Mouse (Mus musculus) liver, embryonic 11.5 days (tissue): ENCODE data around the gene Rc3h2. TPM values are rescaled to one million over a fixed set of nuclear protein-coding genes. Genes with fewer than 3 reads are reported as not detected.

ENCODE experiments used
- ATAC-seq: fragments of 200-750 bp; cut with Nextera tagmentation; replicated peaks from 2 replicates; pipeline ENCODE4 v1.8.0; 2017; ENCODE audit warnings: moderate number of reproducible peaks, mild to moderate bottlenecking, moderate TSS enrichment, moderate library complexity; ENCODE audit not compliant: low FRiP score
- DNase-seq: peaks from one replicate; pipeline ENCODE4 v3.0.0-alpha.2; 2017; ENCODE audit warnings: low spot score
- H3K27ac ChIP-seq: fragments of 300-500 bp; sonication (generic); 2 replicates; pipeline ENCODE4 v1.5.1; 2014; ENCODE audit warnings: mild to moderate bottlenecking, low read depth, low read length, control low read depth
- H3K27me3 ChIP-seq: fragments of 300-500 bp; sonication (generic); replicated peaks from 2 replicates; pipeline ENCODE4 v1.6.1; 2014; ENCODE audit warnings: low read length, mixed read lengths; ENCODE audit not compliant: control insufficient read depth, insufficient read depth
- H3K36me3 ChIP-seq: fragments of 300-500 bp; sonication (generic); 2 replicates; pipeline ENCODE4 v1.6.1; 2014; ENCODE audit warnings: mild to moderate bottlenecking, low read length, moderate library complexity, mixed read lengths; ENCODE audit not compliant: control insufficient read depth, insufficient read depth
- H3K4me1 ChIP-seq: fragments of 300-500 bp; sonication (generic); replicated peaks from 2 replicates; pipeline ENCODE4 v1.6.1; 2014; ENCODE audit warnings: low read length, mixed read lengths; ENCODE audit not compliant: control insufficient read depth, insufficient read depth
- H3K4me2 ChIP-seq: fragments of 300-500 bp; sonication (generic); 2 replicates; pipeline ENCODE4 v1.6.1; 2014; ENCODE audit warnings: mild to moderate bottlenecking, control low read depth, moderate library complexity
- H3K4me3 ChIP-seq: fragments of 300-500 bp; sonication (generic); 2 replicates; pipeline ENCODE4 v1.5.1; 2014; ENCODE audit warnings: low read depth, low read length, control low read depth
- H3K9ac ChIP-seq: fragments of 300-500 bp; sonication (generic); 2 replicates; pipeline ENCODE4 v1.6.1; 2014; ENCODE audit warnings: low read depth, low read length, control low read depth
- H3K9me3 ChIP-seq: fragments of 300-500 bp; sonication (generic); 2 replicates; pipeline ENCODE4 v1.6.1; 2016; ENCODE audit warnings: low read length, inconsistent platforms, mixed read lengths; ENCODE audit not compliant: control insufficient read depth
- WGBS: fragments of 180-500 bp; shearing (Covaris S2); extraction: QIAGEN DNeasy Blood & Tissue Kit; methylation state at CpG from one replicate; pipeline ENCODE4 v1.1.7; 2014; 5-methylcytosine and 5-hydroxymethylcytosine counted together
- polyA plus RNA-seq: library from polyadenylated mRNA; unstranded; fragments of >200 nt; fragmentation: Nextera tagmentation; extraction: Ambion mirVana; gene quantifications from 2 replicates; pipeline ENCODE4 v1.2.1, GENCODE M21; 2014

Rc3h2 gene
- polyA plus RNA-seq, 1 experiment from 2014 or later: 8.8 TPM

DNA sequence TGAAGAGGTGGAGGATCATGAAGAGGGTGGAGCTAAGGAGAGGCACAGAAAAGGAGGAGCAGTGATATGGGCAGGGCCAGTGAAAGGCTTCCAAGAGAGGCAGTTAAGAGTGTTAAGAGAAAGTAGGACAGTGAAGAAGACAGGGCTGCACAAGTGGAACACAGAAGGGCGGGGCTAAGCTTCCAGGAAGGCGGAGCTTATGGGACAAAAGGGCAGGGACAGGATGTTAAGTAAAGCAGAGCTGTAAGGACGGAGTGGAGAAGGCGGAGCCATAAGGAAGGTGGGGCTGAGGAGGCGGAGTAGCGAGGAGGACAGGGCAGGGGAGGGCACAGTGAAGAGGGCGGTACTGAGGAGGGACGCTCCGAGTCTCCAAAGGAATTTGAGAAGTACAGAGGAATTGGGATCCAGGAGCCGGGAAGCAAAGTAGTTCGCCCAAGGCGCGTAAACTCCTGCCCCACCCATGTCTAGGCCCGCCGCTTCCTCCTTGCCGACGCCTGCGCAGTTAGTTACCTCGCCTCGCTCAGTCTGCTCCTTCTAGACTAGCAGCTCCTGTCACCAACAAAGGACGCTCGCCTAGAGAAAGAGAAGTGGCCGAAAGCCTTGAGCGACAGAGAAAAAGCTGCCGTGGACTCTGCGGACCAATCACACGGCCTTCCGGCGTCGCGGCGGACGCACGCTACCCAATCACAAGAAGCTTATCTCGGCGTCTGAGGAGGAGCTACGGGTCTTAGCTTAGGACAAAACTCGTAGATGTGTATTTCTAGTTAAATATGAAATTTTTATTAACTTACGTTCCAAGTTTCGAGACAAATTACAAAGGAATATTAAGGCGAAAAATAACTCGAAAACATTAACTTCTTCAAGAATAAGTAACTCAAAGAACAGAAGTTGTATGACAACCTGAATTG lies 63.8 kb downstream of the Rc3h2 start, which contains the start of gene Pdcl:
Gene Pdcl, minus strand, starts transcription at position 700 of the 908 bp plus-strand sequence.
- H3K36me3 ChIP-seq: peaks cover 8% of the 10 kb centered on the region
- H3K4me2 ChIP-seq: peak within 1 kb of the TSS; percentile 75
- H3K4me1 ChIP-seq: no peaks in the 10 kb centered on the region
- ATAC-seq (peak; percentile 99), DNase-seq (peak; percentile 87)
- no peaks in the 10 kb centered on the region for H3K27me3 ChIP-seq
- peak within 1 kb of the TSS; percentile 99 for H3K27ac ChIP-seq
- H3K9ac ChIP-seq: peak within 1 kb of the TSS; percentile 81
- no peaks in the 10 kb centered on the region for H3K9me3 ChIP-seq
- H3K4me3 ChIP-seq: peak within 1 kb of the TSS; percentile 75
- under 1% methylated on average over 42 of the region's 42 CpGs for WGBS

DNA sequence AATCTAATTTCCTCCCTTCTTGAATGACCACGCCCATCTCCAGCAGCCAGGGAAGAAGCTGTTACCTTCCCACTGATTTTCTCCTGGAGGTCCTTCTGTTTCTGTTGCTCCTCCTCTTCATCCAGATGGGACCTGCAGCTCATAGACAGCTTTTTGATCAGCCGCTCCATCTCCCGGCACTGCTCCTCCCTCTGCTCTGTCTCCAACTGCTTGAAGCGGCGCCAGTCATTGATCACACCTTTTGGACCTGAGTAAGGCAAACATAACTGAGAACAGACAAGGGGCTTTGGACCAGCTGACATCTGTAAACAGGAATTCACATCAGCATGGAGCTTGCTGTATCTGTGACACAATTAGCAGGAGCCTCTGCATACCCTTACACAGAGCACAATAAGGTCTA lies 67.1 kb downstream of the Rc3h2 start:
- no peak overlapping the region for H3K4me2 ChIP-seq
- H3K9ac ChIP-seq: no peak overlapping the region
- 92% methylated on average over 5 of the region's 5 CpGs for WGBS
- H3K4me1 ChIP-seq: no peaks in the 10 kb centered on the region
- H3K9me3 ChIP-seq: no peaks in the 10 kb centered on the region
- peaks cover 34% of the 10 kb centered on the region for H3K36me3 ChIP-seq
- DNase-seq (no peak), ATAC-seq (no peak)
- H3K27ac ChIP-seq: no peak overlapping the region
- no peaks in the 10 kb centered on the region for H3K27me3 ChIP-seq
- no peak overlapping the region for H3K4me3 ChIP-seq

DNA sequence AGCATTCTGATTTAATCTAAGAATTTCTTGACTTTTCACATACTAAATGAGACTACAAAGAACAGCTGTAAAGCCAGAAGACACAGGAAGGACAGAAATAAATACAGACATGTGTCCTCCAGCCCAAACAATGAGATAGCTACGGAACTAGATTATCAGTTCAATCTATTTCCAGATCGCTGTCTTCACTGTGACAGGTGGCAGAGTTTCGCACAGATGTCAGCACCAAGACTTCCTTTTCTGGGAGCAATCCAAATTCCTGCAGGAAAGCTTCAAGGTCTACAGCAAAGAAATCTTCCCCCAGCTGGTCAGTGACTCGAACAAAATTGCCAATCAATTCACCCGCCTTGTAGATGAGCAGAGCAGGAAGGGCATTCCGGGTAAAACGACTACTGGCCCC lies 71.0 kb downstream of the Rc3h2 start:
- no peak overlapping the region for H3K27ac ChIP-seq
- ATAC-seq: no peak
- no peaks in the 10 kb centered on the region for H3K4me1 ChIP-seq
- 88% methylated on average over 7 of the region's 7 CpGs for WGBS
- H3K36me3 ChIP-seq: peaks cover 32% of the 10 kb centered on the region
- no peaks in the 10 kb centered on the region for H3K9me3 ChIP-seq
- no peak overlapping the region for H3K4me2 ChIP-seq
- H3K27me3 ChIP-seq: no peaks in the 10 kb centered on the region
- no peak overlapping the region for H3K4me3 ChIP-seq
- no peak overlapping the region for H3K9ac ChIP-seq
- no peak for DNase-seq

DNA sequence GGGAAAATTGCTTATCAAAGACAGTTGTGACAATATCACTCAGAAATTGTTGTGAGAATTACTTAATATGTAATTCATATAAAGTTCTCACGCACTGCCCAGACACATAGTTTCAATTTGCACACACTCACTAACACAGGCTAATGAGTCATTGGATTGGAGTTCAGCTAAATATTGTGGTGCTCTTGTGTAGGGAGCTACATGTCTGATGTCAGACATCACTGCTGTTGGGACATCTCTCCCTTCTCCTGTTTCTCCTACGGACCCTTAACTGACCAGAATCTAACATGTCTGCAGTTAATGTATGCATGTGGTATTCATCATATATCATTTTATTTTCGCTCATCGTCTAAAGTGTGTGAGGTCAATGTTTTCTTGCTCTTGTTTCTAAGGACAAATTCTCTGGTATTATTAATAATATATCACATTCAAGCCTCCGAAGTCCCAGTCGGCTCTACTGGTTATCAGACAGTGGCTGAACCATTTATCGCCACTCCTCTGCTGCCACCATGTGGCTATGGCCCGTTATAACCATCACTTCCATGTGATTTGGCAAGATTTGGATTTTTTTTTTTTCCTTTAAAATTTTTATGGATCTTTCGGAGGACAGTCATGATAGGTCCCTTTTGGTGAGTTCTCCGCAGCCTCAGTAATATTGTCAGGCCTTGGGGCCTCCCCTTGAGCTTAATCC lies 84.1 kb downstream of the Rc3h2 start:
- WGBS: 61% methylated on average over 10 of the region's 10 CpGs
- Histone ChIP-seq H3K36me3 (no peaks in the 10 kb centered on the region), H3K4me3 (no peak overlapping the region), H3K27ac (no peak overlapping the region), H3K9me3 (no peaks in the 10 kb centered on the region), H3K27me3 (no peaks in the 10 kb centered on the region), H3K4me2 (no peak overlapping the region), H3K9ac (no peak overlapping the region), H3K4me1 (no peaks in the 10 kb centered on the region)
- no peak for DNase-seq
- no peak for ATAC-seq

DNA sequence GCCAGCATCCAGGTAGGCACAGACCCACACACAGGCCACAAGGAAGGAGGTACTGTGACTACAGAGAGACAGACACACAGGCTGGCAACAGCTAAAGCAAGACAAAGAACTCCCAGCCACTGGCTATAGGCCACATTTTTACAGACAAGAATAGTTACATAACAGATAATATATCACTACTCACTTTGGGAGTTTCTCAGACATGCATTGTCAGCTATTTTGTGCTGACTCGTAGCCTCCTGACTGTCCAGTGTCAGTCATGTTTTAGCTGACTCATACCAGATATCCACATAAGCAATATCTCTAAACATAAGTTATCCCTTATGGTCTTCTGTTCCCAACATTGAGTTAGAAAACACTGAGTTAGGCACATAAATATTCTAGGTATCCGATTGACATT lies 89.4 kb downstream of the Rc3h2 start:
- Histone ChIP-seq H3K9me3 (no peaks in the 10 kb centered on the region), H3K4me3 (no peak overlapping the region), H3K4me2 (no peak overlapping the region), H3K27me3 (no peaks in the 10 kb centered on the region), H3K4me1 (no peaks in the 10 kb centered on the region), H3K36me3 (no peaks in the 10 kb centered on the region), H3K9ac (no peak overlapping the region), H3K27ac (no peak overlapping the region)
- ATAC-seq: no peak
- WGBS: 72% methylated on average over 2 of the region's 2 CpGs
- no peak for DNase-seq

DNA sequence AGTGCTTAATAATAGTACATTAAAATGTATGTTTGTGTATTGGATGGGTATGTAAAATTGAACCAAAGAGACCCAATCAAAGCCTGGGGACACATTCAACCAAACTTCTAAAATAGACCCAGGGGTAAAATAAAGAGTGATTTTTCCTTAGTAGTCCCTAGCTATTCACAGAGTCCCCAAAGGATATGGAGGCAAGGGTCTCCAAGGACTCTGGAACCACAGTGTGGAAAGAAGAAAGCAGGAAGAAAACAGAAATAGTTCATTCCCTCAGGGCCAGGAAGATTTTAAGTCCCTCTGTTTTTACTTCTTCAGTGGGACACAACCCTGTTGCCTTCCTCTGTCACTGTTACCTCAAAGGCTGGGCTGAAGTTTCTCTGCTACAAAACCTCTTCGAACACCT lies 96.5 kb downstream of the Rc3h2 start, which contains the start of gene Olfr368:
Gene Olfr368, plus strand, starts transcription at position 301 of the 400 bp plus-strand sequence.
- Histone ChIP-seq H3K27ac (no peak within 1 kb of the TSS), H3K4me1 (no peaks in the 10 kb centered on the region), H3K9ac (no peak within 1 kb of the TSS), H3K4me2 (no peak within 1 kb of the TSS), H3K36me3 (no peaks in the 10 kb centered on the region), H3K4me3 (no peak within 1 kb of the TSS), H3K9me3 (no peaks in the 10 kb centered on the region), H3K27me3 (no peaks in the 10 kb centered on the region)
- 78% methylated on average over 1 of the region's 1 CpGs for WGBS
- DNase-seq: no peak
- ATAC-seq: no peak

Other genes starting within 250 kb of the Rc3h2 start
- gene Olfr365, start 234.7 kb downstream of the Rc3h2 start, polyA plus RNA-seq: not detected in 2 replicates
- not detected in 2 replicates for gene Olfr366, start 211.3 kb downstream of the Rc3h2 start, polyA plus RNA-seq
- not detected in 2 replicates for gene Olfr368, start 96.4 kb downstream of the Rc3h2 start, polyA plus RNA-seq
- gene Pdcl, start 63.6 kb downstream of the Rc3h2 start, polyA plus RNA-seq: 26.0 and 30.3 TPM in 2 replicates
- 7.6 and 7.7 TPM in 2 replicates for gene Zbtb26, start 20.2 kb upstream of the Rc3h2 start, polyA plus RNA-seq
- gene Zbtb6, start 20.3 kb upstream of the Rc3h2 start, polyA plus RNA-seq: 4.0 and 4.4 TPM in 2 replicates
- 20.3 and 20.4 TPM in 2 replicates for gene Rabgap1, start 20.4 kb upstream of the Rc3h2 start, polyA plus RNA-seq
- 0.25 and 0.51 TPM in 2 replicates for gene Gpr21, start 93.4 kb upstream of the Rc3h2 start, polyA plus RNA-seq